Mouse (Mus musculus): ENCODE measurements around the gene Ripk1. TPM values are rescaled to one million over a fixed set of nuclear protein-coding genes. Genes with fewer than 3 reads are reported as not detected.

Ripk1 gene
- total and polyA plus RNA-seq, 3 experiments, result 11.4 to 11.8 TPM; not detected in 1

- no peak overlapping the region for H3K4me3 ChIP-seq (ENCODE audit: control insufficient read depth in 1 of 2, insufficient read depth in 1 of 2, low read depth in 2 of 2, low read length in 2 of 2)
- peaks cover under 1 to 12% of the 10 kb centered on the region in 2 experiments; a peak in 3 of 4 replicates for H3K4me1 ChIP-seq (ENCODE audit: control insufficient read depth in 1 of 2, insufficient read depth in 2 of 2, low read length in 2 of 2)
- no peak overlapping the region for H3K27ac ChIP-seq (ENCODE audit: control insufficient read depth, low read depth, low read length)
- no peak for DNase-seq (ENCODE audit: low read depth, low spot score)
- no peaks in the 10 kb centered on the region; a peak in 1 of 4 replicates for H3K36me3 ChIP-seq (ENCODE audit: control insufficient read depth in 1 of 2, insufficient read depth in 2 of 2, low read length in 2 of 2)
- no peak overlapping the region for H3K9ac ChIP-seq (ENCODE audit: control insufficient read depth, low read depth, low read length, poor library complexity, severe bottlenecking)
- no peaks in the 10 kb centered on the region for H3K27me3 ChIP-seq (ENCODE audit: control insufficient read depth in 1 of 2, insufficient read depth in 2 of 2, low read length in 2 of 2)
- TF ChIP-seq MYB (IDR thresholded peaks at IDR 0.05; ENCODE audit: low read depth, low read length) (no peak), TBP (IDR thresholded peaks at IDR 0.05; ENCODE audit: low read depth, low read length) (no peak)
- no peaks in the 10 kb centered on the region for H3K9me3 ChIP-seq (replicated peaks; ENCODE audit: insufficient read depth, low read length)
- H3K79me2 ChIP-seq (ENCODE audit: control insufficient read depth, insufficient read depth, low read length, poor library complexity), result no peaks in the 10 kb centered on the region
Observed at GRCm38 (mm10) chr13:34084026-34084750, 82.0 kb downstream of the Ripk1 start.

Other genes starting within 250 kb of the Ripk1 start
- gene Serpinb6e, start 159.0 kb upstream of the Ripk1 start, total RNA-seq (2012; rRNA removed), result not detected in 2 replicates
- gene Serpinb6e, start 159.0 kb upstream of the Ripk1 start, polyA plus RNA-seq (2012; ENCODE audit: insufficient read depth in 1 of 2, insufficient read length in 2 of 2, low read depth in 1 of 2, low replicate concordance in 2 of 2, missing spikeins in 1 of 2), result not detected
- not detected in 2 replicates for gene Serpinb6c, start 96.7 kb upstream of the Ripk1 start, total RNA-seq (2012; rRNA removed)
- not detected for gene Serpinb6c, start 96.7 kb upstream of the Ripk1 start, polyA plus RNA-seq (2012; ENCODE audit: insufficient read depth in 1 of 2, insufficient read length in 2 of 2, low read depth in 1 of 2, low replicate concordance in 2 of 2, missing spikeins in 1 of 2)
- gene Nqo2, start 37.7 kb upstream of the Ripk1 start, total RNA-seq (2012; rRNA removed), result 3.0 and 3.7 TPM in 2 replicates
- gene Nqo2, start 37.7 kb upstream of the Ripk1 start, polyA plus RNA-seq (2012; ENCODE audit: insufficient read depth in 1 of 2, insufficient read length in 2 of 2, low read depth in 1 of 2, low replicate concordance in 2 of 2, missing spikeins in 1 of 2), result 1 to 10 TPM in 1 of 2 experiments, not detected in 1; 7.6 TPM
- 65.1 and 79.6 TPM in 2 replicates for gene Serpinb6a, start 431 bp downstream of the Ripk1 start, total RNA-seq (2012; rRNA removed)
- 10 to 100 TPM in 1 of 2 experiments, not detected in 1; 61.6 TPM for gene Serpinb6a, start 431 bp downstream of the Ripk1 start, polyA plus RNA-seq (2012; ENCODE audit: insufficient read depth in 1 of 2, insufficient read length in 2 of 2, low read depth in 1 of 2, low replicate concordance in 2 of 2, missing spikeins in 1 of 2)
- gene Bphl, start 35.2 kb downstream of the Ripk1 start, total RNA-seq (2012; rRNA removed), result 7.5 and 7.7 TPM in 2 replicates
- gene Bphl, start 35.2 kb downstream of the Ripk1 start, polyA plus RNA-seq (2012; ENCODE audit: insufficient read depth in 1 of 2, insufficient read length in 2 of 2, low read depth in 1 of 2, low replicate concordance in 2 of 2, missing spikeins in 1 of 2), result 1 to 10 TPM in 1 of 2 experiments, not detected in 1; 6.5 TPM
- gene Tubb2a, start 75.6 kb downstream of the Ripk1 start, total RNA-seq (2012; rRNA removed), result 38.8 and 68.8 TPM in 2 replicates
- 10 to 100 TPM in 1 of 2 experiments, not detected in 1; 55.9 TPM for gene Tubb2a, start 75.6 kb downstream of the Ripk1 start, polyA plus RNA-seq (2012; ENCODE audit: insufficient read depth in 1 of 2, insufficient read length in 2 of 2, low read depth in 1 of 2, low replicate concordance in 2 of 2, missing spikeins in 1 of 2)
- gene Tubb2b, start 128.1 kb downstream of the Ripk1 start, total RNA-seq (2012; rRNA removed), result 1.4 and 2.7 TPM in 2 replicates
- 10 to 100 TPM in 1 of 2 experiments, not detected in 1; 10.6 TPM for gene Tubb2b, start 128.1 kb downstream of the Ripk1 start, polyA plus RNA-seq (2012; ENCODE audit: insufficient read depth in 1 of 2, insufficient read length in 2 of 2, low read depth in 1 of 2, low replicate concordance in 2 of 2, missing spikeins in 1 of 2)
- gene Psmg4, start 160.6 kb downstream of the Ripk1 start, total RNA-seq (2012; rRNA removed), result 146 and 161 TPM in 2 replicates
- 100 to 1,000 TPM in 1 of 2 experiments, not detected in 1; 121 TPM for gene Psmg4, start 160.6 kb downstream of the Ripk1 start, polyA plus RNA-seq (2012; ENCODE audit: insufficient read depth in 1 of 2, insufficient read length in 2 of 2, low read depth in 1 of 2, low replicate concordance in 2 of 2, missing spikeins in 1 of 2)

All from MEL (cell line).